Mouse (Mus musculus): Measurements from ENCODE around the gene Mfsd2a.
A peak's percentile ranks its signal among the peaks of the same experiment; 100 is the strongest.

Mfsd2a gene

GRCm38 (mm10) chr4:122961100-122961567 lies at the start of gene Mfsd2a:
Gene Mfsd2a, minus strand, starts transcription at chr4:122961188.
- DNase-seq (ENCODE audit: low read depth, low spot score), result peak; percentile 74

DNA sequence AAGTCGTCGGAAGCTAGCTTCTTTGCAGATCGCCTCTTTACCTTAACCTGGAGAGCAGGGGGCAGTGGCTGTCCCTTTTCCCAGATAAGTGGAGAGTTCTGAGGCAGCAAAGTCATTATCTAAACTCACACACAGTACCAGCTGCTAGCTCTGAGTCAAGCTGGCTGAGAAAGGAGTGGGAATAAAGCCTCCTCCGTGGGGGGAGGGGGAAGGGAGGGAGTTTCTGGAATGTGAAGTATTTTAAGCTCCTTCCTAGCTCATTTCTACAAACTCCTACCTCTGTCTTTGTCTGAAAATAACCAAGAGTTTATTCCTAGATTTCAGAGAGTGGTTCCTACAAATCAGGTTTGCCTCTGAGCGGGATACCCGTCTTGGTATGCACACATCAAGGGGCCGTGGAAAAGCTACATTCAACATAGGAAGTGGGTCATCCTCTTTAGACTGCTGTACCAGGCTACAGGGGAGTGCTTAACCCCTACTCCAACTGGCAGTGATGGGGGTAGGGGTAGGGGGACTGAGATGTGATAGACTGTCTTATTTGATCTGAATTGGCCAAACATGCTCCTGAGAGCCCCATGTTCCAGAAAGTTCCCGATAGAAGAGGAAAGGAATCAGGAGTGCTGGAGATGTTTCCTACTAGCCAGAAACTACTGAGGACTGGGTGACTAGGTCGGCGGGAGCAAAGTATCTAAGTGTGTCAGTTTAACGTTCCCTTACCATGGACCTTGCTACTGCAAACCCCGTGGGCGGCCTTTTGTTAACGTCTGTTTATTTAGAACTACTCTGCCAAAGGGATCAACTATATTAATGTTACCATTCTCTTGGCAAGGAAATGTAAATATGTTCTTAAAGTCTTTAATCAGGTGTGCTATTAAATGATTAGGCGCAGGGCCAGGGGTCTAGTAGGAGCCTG lies 44.3 kb upstream of the Mfsd2a start:
- no peak for DNase-seq (ENCODE audit: low read depth, low spot score)

GRCm38 (mm10) chr4:123000617-123001342 lies 39.8 kb upstream of the Mfsd2a start:
- DNase-seq (ENCODE audit: low read depth, low spot score), result no peak

DNA sequence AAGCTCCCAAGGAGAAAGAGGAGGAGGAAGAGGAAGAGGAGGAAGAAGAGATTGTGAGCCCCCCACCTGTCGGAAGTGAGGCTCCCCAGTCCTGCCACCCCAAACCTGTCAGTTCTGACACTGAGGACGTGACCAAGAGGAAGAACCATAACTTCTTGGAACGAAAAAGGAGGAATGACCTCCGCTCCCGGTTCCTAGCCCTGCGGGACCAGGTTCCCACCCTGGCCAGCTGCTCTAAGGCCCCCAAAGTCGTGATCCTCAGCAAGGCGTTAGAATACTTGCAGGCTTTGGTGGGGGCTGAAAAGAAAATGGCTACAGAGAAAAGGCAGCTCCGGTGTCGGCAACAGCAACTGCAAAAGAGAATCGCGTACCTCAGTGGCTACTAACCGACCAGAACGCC lies 39.1 kb upstream of the Mfsd2a start:
- DNase-seq (ENCODE audit: low read depth, low spot score), result no peak

DNA sequence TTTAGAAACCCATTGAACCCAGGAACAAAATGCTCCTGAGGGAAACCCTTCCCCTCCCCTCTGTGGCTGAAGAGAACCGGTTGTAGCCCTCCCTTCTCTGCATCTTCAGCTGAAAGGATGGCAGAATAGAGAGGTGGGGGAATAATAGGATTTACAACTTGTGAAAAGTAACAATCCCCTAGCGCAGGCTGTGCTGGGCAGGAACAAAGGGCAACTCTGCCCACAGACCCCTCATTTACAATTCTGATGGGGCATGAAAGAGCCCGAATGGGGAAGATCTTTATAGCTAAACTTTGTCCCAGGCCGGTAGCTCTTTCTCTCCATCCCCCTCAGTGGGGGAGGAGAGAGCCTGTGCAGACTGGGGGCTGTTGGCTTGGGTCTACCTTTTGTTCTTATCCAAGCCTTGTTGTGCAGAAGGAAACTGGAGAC lies 38.3 kb upstream of the Mfsd2a start:
- no peak for DNase-seq (ENCODE audit: low read depth, low spot score)

GRCm38 (mm10) chr4:122998537-122999262 lies 37.7 kb upstream of the Mfsd2a start:
- DNase-seq (ENCODE audit: low read depth, low spot score), result no peak

- peak; percentile 36 for DNase-seq (ENCODE audit: low read depth, low spot score)
Measured at GRCm38 (mm10) chr4:122996618-122997381, 35.8 kb upstream of the Mfsd2a start.

DNA sequence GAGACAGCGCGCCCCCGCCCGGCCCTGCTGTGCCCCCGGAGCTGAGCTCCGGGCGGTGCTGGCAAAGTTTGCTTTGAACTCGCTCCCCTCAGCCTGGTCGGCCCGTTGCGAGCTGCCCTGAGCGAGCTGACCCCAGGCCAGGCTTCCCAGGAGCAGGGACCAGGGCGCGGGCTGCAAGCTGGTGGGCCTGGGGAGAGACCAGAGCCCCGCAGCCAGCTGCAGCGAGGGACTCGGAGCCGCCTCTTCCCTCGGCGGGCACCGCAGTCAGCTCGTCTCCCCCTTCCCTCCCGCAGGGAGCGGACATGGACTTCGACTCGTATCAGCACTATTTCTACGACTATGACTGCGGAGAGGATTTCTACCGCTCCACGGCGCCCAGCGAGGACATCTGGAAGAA lies 35.2 kb upstream of the Mfsd2a start:
- DNase-seq (ENCODE audit: low read depth, low spot score), result peak; percentile 34

- peak; percentile 89 for DNase-seq (ENCODE audit: low read depth, low spot score)
Measured at GRCm38 (mm10) chr4:122995404-122996220, 34.6 kb upstream of the Mfsd2a start, which contains the start of gene Mycl. Gene Mycl, plus strand, starts transcription at chr4:122995652.

GRCm38 (mm10) chr4:122992276-122992675 lies 31.3 kb upstream of the Mfsd2a start:
- no peak for DNase-seq (ENCODE audit: low read depth, low spot score)

DNA sequence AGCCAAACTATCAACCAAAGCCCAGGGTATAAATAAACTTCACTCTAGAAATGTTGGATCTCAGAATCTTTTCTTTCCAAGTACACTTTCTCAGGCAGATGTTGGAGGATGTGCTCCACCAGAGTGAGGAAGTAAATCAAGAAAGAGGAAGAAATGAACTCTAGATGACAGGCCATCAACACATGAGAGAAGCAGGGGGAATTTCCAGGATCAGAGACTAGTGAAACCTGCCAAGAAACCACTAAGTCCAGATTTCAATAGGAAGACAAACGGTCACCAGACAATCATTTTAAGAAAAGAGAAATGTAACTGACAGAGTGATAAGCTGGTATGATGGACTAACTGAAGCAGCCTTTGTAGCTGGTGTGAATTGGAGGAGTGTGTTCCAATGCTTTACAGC lies 30.2 kb upstream of the Mfsd2a start:
- no peak for DNase-seq (ENCODE audit: low read depth, low spot score)

DNA sequence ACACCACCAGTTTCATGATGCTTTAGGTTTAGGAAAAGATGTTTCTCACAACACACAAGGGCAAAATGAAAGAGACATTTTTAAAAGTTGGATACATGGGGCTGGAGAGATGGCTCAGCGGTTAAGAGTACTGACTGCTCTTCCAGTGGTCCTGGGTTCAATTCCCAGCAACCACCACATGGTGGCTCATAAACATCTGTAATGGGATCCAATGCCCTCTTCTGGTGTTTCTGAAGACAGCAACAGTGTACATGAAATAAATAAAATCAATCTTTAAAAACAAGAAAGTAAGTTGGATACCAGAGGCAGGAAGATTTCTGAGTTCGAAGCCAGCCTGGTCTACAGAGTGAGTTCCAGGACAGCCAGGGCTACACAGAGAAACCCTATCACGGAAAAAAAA lies 27.0 kb upstream of the Mfsd2a start:
- peak; percentile 28 for DNase-seq (ENCODE audit: low read depth, low spot score)

- no peak for DNase-seq (ENCODE audit: low read depth, low spot score)
Measured at GRCm38 (mm10) chr4:122987421-122987820, 26.4 kb upstream of the Mfsd2a start.

DNA sequence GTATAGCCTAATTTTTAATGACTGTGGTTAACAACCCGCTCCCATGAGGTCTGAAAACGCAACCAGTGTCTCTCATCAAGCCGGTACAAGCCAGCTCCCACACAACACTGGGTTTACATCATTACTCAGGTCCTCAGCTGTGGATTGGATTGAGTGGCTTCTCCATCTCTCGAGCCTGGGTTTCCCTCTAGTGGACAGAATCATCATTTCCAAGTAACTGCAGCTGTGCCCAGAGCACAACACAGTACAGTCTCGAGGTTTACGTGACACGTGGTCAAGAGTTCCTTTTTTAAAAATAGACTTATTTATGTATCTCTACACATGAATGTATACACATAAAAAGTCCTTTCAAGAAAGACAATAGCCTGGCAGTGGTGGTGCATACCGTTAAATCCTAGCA lies 24.1 kb upstream of the Mfsd2a start:
- DNase-seq (ENCODE audit: low read depth, low spot score), result peak; percentile 90

- DNase-seq (ENCODE audit: low read depth, low spot score), result peak; percentile 57
Measured at GRCm38 (mm10) chr4:122983486-122984261, 22.7 kb upstream of the Mfsd2a start.

- DNase-seq (ENCODE audit: low read depth, low spot score), result no peak
Measured at GRCm38 (mm10) chr4:122982537-122982936, 21.5 kb upstream of the Mfsd2a start.

- DNase-seq (ENCODE audit: low read depth, low spot score), result no peak
Measured at GRCm38 (mm10) chr4:122981930-122982329, 20.9 kb upstream of the Mfsd2a start.

DNA sequence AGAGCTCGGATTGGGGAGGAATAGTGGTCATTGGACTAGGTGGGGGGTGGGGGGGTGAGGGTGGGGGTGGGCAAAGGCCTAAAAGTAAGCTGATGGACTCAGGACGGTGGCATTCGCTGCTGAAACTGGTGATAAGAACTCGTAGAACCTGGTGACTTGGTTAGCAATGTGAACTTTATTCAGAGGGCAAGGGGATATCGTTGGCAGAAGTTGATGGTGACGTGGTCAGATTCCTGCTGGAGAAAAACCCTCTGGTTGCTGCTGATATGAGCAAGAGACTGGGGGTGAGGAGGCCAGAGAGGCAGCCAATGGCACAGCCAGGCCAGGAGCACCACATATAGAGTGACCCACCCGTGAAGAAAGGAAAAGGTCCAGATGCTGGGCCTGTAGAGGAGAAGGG lies 20.2 kb upstream of the Mfsd2a start:
- no peak for DNase-seq (ENCODE audit: low read depth, low spot score)

GRCm38 (mm10) chr4:122980684-122981083 lies 19.7 kb upstream of the Mfsd2a start:
- DNase-seq (ENCODE audit: low read depth, low spot score), result no peak

Measured in CD4-positive, CD25-positive, alpha-beta regulatory T cell, adult 2 months (primary cell).